Mouse (Mus musculus) liver, adult 2 months (tissue): ENCODE data around the gene Kifc5b. TPM values are rescaled to one million over a fixed set of nuclear protein-coding genes. Genes with fewer than 3 reads are reported as not detected.

Source experiments
- DNase-seq: peaks from one replicate; pipeline ENCODE4 v3.0.0-alpha.2; 2011; ENCODE audit warnings: low read depth, low spot score; ENCODE audit errors: extremely low read depth
- H3K27ac ChIP-seq: fragments of 200-500 bp; replicated peaks from 2 replicates; pipeline ENCODE4 v1.5.1; 2012; ENCODE audit warnings: low read depth, mild to moderate bottlenecking, control low read depth, inconsistent platforms, low read length; ENCODE audit not compliant: insufficient read depth
- H3K27me3 ChIP-seq: fragments of 200-500 bp; 2 replicates; pipeline ENCODE4 v1.6.1; 2012; ENCODE audit warnings: mild to moderate bottlenecking, moderate library complexity, low read length, inconsistent platforms; ENCODE audit not compliant: control insufficient read depth, insufficient read depth
- H3K36me3 ChIP-seq: fragments of 200-500 bp; 2 replicates; pipeline ENCODE4 v1.6.1; 2012; ENCODE audit warnings: low read length, inconsistent platforms; ENCODE audit not compliant: control insufficient read depth, insufficient read depth
- H3K4me1 ChIP-seq: fragments of 200-500 bp; 2 replicates; pipeline ENCODE4 v1.6.1; 2011; ENCODE audit warnings: low read length; ENCODE audit not compliant: control insufficient read depth, insufficient read depth
- H3K4me3 ChIP-seq: fragments of 200-500 bp; 2 replicates; pipeline ENCODE4 v1.5.1; 2011; ENCODE audit warnings: low read depth, mild to moderate bottlenecking, control low read depth, low read length, moderate library complexity; ENCODE audit not compliant: insufficient read depth
- H3K79me2 ChIP-seq: fragments of 200-500 bp; 2 replicates; pipeline ENCODE4 v1.6.1; 2012; ENCODE audit warnings: inconsistent platforms, mild to moderate bottlenecking, low read length, moderate library complexity; ENCODE audit not compliant: control insufficient read depth, insufficient read depth
- H3K9ac ChIP-seq: fragments of 200-500 bp; 2 replicates; pipeline ENCODE4 v1.6.1; 2012; ENCODE audit warnings: low read depth, mild to moderate bottlenecking, control low read depth, inconsistent platforms, low read length
- CTCF ChIP-seq: fragments of 200-500 bp; IDR thresholded peaks from 2 replicates; pipeline ENCODE4 v1.5.1; 2011; ENCODE audit warnings: low read depth, low read length, control low read depth
- POLR2A ChIP-seq: fragments of 200-500 bp; IDR thresholded peaks from 2 replicates; pipeline ENCODE4 v1.6.1; 2011; ENCODE audit warnings: low read length, control low read depth; ENCODE audit not compliant: insufficient read depth; ENCODE audit errors: extremely low read depth
- WGBS: fragments of 180-500 bp; shearing (Covaris S2); methylation state at CpG from one replicate; pipeline ENCODE4 v1.1.7; 2018; 5-methylcytosine and 5-hydroxymethylcytosine counted together
- polyA plus RNA-seq: library from polyadenylated mRNA; depleted of rRNA; stranded (reverse); fragments of >200 nt; gene quantifications from 2 replicates; pipeline ENCODE4 v1.2.3, GENCODE M21; 2012
- total RNA-seq: library from RNA; depleted of rRNA; stranded (reverse); fragments of >200 nt; gene quantifications from 2 replicates; pipeline ENCODE4 v1.2.3, GENCODE M21; 2014

Kifc5b gene
- total and polyA plus RNA-seq, 2 experiments, result 0.45 to 0.55 TPM

GRCm38 (mm10) chr17:26958880-26959279 is 42.0 kb downstream of the Kifc5b start:
- Histone ChIP-seq H3K4me3 (no peak overlapping the region), H3K4me1 (no peaks in the 10 kb centered on the region), H3K36me3 (no peaks in the 10 kb centered on the region), H3K9ac (no peak overlapping the region), H3K79me2 (no peaks in the 10 kb centered on the region), H3K27me3 (no peaks in the 10 kb centered on the region), H3K27ac (no peak overlapping the region)
- DNase-seq, result no peak
- TF ChIP-seq CTCF, result no peak
- TF ChIP-seq POLR2A, result no peak
- WGBS, result 70% methylated on average over 5 of the region's 5 CpGs

DNA sequence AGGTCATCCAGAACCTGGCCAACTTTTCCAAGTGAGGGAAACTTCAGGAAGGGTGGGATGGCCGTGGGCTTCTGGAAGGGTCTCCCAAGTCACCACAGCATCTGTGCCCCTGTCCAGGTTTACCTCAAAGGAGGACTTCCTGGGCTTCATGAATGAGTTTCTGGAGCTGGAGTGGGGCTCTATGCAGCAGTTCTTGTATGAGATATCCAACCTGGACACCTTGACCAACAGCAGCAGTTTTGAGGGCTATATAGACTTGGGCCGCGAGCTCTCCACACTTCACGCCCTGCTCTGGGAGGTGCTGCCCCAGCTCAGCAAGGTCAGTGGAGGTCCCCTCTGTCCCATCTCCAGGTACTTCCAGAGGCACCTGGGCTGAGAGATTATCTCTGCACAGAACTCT is 42.9 kb downstream of the Kifc5b start:
- H3K4me1 ChIP-seq, result no peaks in the 10 kb centered on the region
- no peak overlapping the region for H3K27ac ChIP-seq
- no peaks in the 10 kb centered on the region for H3K27me3 ChIP-seq
- no peaks in the 10 kb centered on the region for H3K79me2 ChIP-seq
- no peak overlapping the region for H3K9ac ChIP-seq
- H3K4me3 ChIP-seq, result no peak overlapping the region
- no peaks in the 10 kb centered on the region for H3K36me3 ChIP-seq
- DNase-seq, result no peak
- WGBS, result 92% methylated on average over 4 of the region's 4 CpGs
- TF ChIP-seq POLR2A (no peak), CTCF (no peak)

DNA sequence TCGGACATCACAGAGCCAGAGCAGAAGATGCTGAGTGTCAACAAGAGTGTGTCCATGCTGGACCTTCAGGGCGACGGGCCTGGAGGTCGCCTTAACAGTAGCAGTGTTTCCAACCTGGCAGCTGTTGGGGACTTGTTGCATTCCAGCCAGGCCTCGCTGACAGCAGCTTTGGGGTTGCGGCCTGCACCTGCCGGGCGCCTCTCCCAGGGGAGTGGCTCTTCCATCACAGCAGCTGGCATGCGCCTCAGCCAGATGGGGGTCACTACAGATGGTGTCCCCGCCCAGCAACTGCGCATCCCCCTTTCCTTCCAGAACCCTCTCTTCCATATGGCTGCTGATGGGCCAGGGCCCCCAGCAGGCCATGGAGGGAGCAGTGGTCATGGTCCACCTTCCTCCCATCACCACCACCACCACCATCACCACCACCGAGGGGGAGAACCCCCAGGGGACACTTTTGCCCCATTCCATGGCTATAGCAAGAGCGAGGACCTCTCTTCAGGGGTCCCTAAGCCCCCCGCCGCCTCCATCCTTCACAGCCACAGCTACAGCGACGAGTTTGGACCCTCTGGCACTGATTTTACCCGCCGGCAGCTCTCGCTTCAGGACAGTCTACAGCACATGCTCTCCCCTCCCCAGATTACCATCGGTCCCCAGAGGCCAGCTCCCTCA is 44.8 kb downstream of the Kifc5b start:
- H3K79me2 ChIP-seq, result no peaks in the 10 kb centered on the region
- no peak overlapping the region for H3K9ac ChIP-seq
- WGBS, result 96% methylated on average over 21 of the region's 21 CpGs
- no peaks in the 10 kb centered on the region for H3K4me1 ChIP-seq
- no peak for TF ChIP-seq CTCF
- no peak overlapping the region for H3K4me3 ChIP-seq
- no peaks in the 10 kb centered on the region for H3K36me3 ChIP-seq
- DNase-seq, result no peak
- H3K27ac ChIP-seq, result no peak overlapping the region
- no peaks in the 10 kb centered on the region for H3K27me3 ChIP-seq

GRCm38 (mm10) chr17:26966993-26967392 is 50.1 kb downstream of the Kifc5b start:
- WGBS, result 91% methylated on average over 11 of the region's 11 CpGs
- DNase-seq, result no peak
- H3K4me3 ChIP-seq, result no peak overlapping the region

DNA sequence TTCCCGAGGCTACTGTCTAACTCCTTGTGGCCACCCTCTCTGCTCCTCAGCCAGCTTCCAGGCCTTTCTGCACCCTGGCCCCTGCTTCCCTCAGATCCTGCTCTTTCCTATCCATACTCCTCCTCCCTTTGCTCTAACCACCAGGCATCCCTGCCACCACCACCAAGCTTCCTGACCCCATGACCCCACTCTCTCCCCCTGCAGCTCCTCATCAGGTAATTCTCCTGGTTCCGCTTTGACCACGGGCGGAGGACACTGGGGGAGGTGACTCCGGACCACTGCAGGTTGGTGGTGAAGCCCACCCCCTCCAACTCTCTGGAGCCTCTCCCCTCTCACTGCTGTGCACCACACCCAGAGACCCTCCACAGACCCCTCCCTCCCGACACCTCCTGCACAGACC is 50.6 kb downstream of the Kifc5b start:
- H3K4me1 ChIP-seq, result no peaks in the 10 kb centered on the region
- no peak for DNase-seq
- H3K79me2 ChIP-seq, result no peaks in the 10 kb centered on the region
- no peaks in the 10 kb centered on the region for H3K27me3 ChIP-seq
- TF ChIP-seq POLR2A, result no peak
- H3K36me3 ChIP-seq, result no peaks in the 10 kb centered on the region
- no peak overlapping the region for H3K9ac ChIP-seq
- WGBS, result 96% methylated on average over 6 of the region's 6 CpGs
- H3K4me3 ChIP-seq, result no peak overlapping the region
- H3K27ac ChIP-seq, result no peak overlapping the region

More at GRCm38 (mm10) chr17:26966993-26967392, 50.1 kb downstream of the Kifc5b start:
- no peaks in the 10 kb centered on the region for H3K4me1 ChIP-seq
- H3K36me3 ChIP-seq, result no peaks in the 10 kb centered on the region
- no peak overlapping the region for H3K9ac ChIP-seq
- H3K27ac ChIP-seq, result no peak overlapping the region
- TF ChIP-seq CTCF, result no peak
- no peak for TF ChIP-seq POLR2A
- H3K27me3 ChIP-seq, result no peaks in the 10 kb centered on the region
- no peaks in the 10 kb centered on the region for H3K79me2 ChIP-seq

DNA sequence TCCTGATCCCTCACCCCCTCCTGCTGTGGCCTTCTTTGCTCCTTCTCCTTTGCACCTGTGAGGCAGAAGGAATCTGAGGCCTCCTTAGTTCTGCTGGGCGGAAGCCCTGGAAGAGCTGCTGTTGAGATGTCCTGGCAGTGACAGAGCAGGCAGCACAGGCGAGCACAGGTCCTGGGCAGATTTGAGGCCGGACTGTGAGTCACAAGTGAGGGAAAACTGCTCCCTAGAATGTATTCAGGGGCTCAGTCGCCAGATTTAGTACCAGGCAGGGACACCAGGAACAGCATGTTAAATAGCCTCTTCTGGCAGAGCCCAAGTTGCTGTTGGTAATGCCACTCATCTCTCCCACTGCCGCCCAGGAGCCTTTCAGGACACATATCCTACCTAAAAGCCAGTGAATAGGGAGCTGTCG is 51.3 kb downstream of the Kifc5b start:
- H3K9ac ChIP-seq, result no peak overlapping the region

More for the DNA sequence above, 51.3 kb downstream of the Kifc5b start:
- 87% methylated on average over 6 of the region's 6 CpGs for WGBS
- Histone ChIP-seq H3K27ac (no peak overlapping the region), H3K27me3 (no peaks in the 10 kb centered on the region), H3K4me3 (no peak overlapping the region), H3K4me1 (no peaks in the 10 kb centered on the region), H3K79me2 (peaks cover 2% of the 10 kb centered on the region), H3K36me3 (no peaks in the 10 kb centered on the region)
- no peak for DNase-seq
- TF ChIP-seq CTCF (no peak), POLR2A (no peak)
